ENCODE assay signal across 9 mouse cellular contexts in the genomic region with DNA sequence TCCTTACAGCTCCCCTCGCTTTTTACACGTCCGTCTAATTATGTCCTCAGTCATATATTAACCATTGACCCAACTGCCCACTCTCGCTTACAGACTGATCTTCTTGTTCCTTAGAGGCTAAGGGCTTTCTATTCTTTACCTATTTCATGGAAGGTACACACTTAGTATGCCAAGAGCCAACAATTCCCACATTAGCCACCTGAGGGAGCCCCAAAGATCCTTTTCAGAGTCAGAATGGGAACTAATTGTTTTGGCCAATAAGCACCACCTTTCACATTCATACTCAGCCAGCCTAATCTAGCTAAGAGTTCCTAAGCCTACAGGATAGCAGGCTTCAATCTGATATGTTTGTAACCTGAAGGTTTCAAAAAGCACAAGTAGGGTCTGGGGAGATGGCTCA. TPM values are rescaled to one million over a fixed set of nuclear protein-coding genes. Genes with fewer than 3 reads are reported as not detected.
DNase-seq lines count a peak whose midpoint lies in the region; ATAC-seq and TF ChIP-seq lines count a peak whose summit lies in the region.
"Had no signal": no experiment of that assay in that cellular context is flagged by ENCODE, and none has a peak within 500 bp of the region (broad histone marks: within the 10 kb centered on the region; RNA-seq: fewer than 3 reads in every experiment).

No protein-coding gene starts in this region.

- H3K27me3 ChIP-seq in heart, postnatal 0 days (ENCODE audit: control insufficient read depth, insufficient read depth, low read length) = no peaks in the 10 kb centered on the region
- H3K27me3 ChIP-seq in heart, embryonic 12.5 days (replicated peaks) = no peaks in the 10 kb centered on the region
- no peaks in the 10 kb centered on the region for H3K27me3 ChIP-seq in hindbrain, embryonic 10.5 days (ENCODE audit: insufficient read depth, poor library complexity, severe bottlenecking)
- H3K27me3 ChIP-seq: lung, embryonic 15.5 days had no signal

- H3K9ac ChIP-seq in heart, postnatal 0 days (replicated peaks; ENCODE audit: low read depth, low read length) = no peak overlapping the region
- no peak overlapping the region for H3K9ac ChIP-seq in heart, embryonic 12.5 days
- H3K9ac ChIP-seq: lung, embryonic 15.5 days had no signal

- 69% methylated on average over 4 of the region's 4 CpGs for WGBS in heart, postnatal 0 days
- WGBS in heart, embryonic 12.5 days = 82% methylated on average over 4 of the region's 4 CpGs
- 81% methylated on average over 4 of the region's 4 CpGs for WGBS in hindbrain, embryonic 10.5 days

- H3K4me1 ChIP-seq in heart, postnatal 0 days (ENCODE audit: control insufficient read depth, insufficient read depth) = no peaks in the 10 kb centered on the region
- H3K4me1 ChIP-seq in heart, embryonic 12.5 days (replicated peaks) = no peaks in the 10 kb centered on the region
- H3K4me1 ChIP-seq in hindbrain, embryonic 10.5 days (replicated peaks) = no peaks in the 10 kb centered on the region
- H3K4me1 ChIP-seq: lung, embryonic 15.5 days had no signal

- H3K4me2 ChIP-seq in heart, postnatal 0 days (ENCODE audit: low read depth, low read length) = no peak overlapping the region
- H3K4me2 ChIP-seq in heart, embryonic 12.5 days = no peak overlapping the region
- H3K4me2 ChIP-seq: lung, embryonic 15.5 days had no signal

- H3K36me3 ChIP-seq in heart, postnatal 0 days (replicated peaks; ENCODE audit: control insufficient read depth, insufficient read depth, low read length) = no peaks in the 10 kb centered on the region
- H3K36me3 ChIP-seq in heart, embryonic 12.5 days = peaks cover 10% of the 10 kb centered on the region; the same call in 1 of the 2 replicates
- H3K36me3 ChIP-seq in hindbrain, embryonic 10.5 days = peaks cover 71% of the 10 kb centered on the region
- H3K36me3 ChIP-seq: lung, embryonic 15.5 days had no signal

- no peak for DNase-seq in heart, postnatal 0 days (ENCODE audit: low spot score)
- peak; percentile 40 for DNase-seq in testis, postnatal 10 days (ENCODE audit: low spot score)
- DNase-seq in testis, postnatal 14 days (ENCODE audit: low spot score) = no peak
- peak; percentile 18 for DNase-seq in right cerebral cortex, postnatal 14 days
- no peak for DNase-seq in hindbrain, embryonic 10.5 days (ENCODE audit: low spot score)
- DNase-seq in MN1 (ENCODE audit: low spot score) = no peak

- H3K4me3 ChIP-seq in heart, postnatal 0 days (ENCODE audit: low read depth, low read length) = no peak overlapping the region
- no peak overlapping the region for H3K4me3 ChIP-seq in heart, embryonic 12.5 days
- H3K4me3 ChIP-seq in hindbrain, embryonic 10.5 days = no peak overlapping the region
- H3K4me3 ChIP-seq: lung, embryonic 15.5 days had no signal

- peak; percentile 23 for TF ChIP-seq CTCF in heart, postnatal 0 days (IDR thresholded peaks at IDR 0.05; ENCODE audit: low read depth)

- H3K9me3 ChIP-seq in heart, postnatal 0 days (replicated peaks; ENCODE audit: control insufficient read depth, low read length) = no peaks in the 10 kb centered on the region
- no peaks in the 10 kb centered on the region for H3K9me3 ChIP-seq in heart, embryonic 12.5 days (replicated peaks)
- no peaks in the 10 kb centered on the region for H3K9me3 ChIP-seq in hindbrain, embryonic 10.5 days
- H3K9me3 ChIP-seq: lung, embryonic 15.5 days had no signal

- no peak for ATAC-seq in heart, postnatal 0 days (ENCODE audit: insufficient read depth, low read depth)
- no peak for ATAC-seq in heart, embryonic 12.5 days (ENCODE audit: insufficient number of reproducible peaks, low FRiP score)
- ATAC-seq in common myeloid progenitor, adult 5-6 weeks (replicated peaks; ENCODE audit: low read depth, poor library complexity, severe bottlenecking) = 0 out of 2 replicates have a peak, but pooled peaks have one; percentile 58

- no peak for TF ChIP-seq EP300 in heart, postnatal 0 days (IDR thresholded peaks at IDR 0.05; ENCODE audit: low read depth)

- H3K27ac ChIP-seq in heart, postnatal 0 days (ENCODE audit: low read depth) = no peak overlapping the region
- no peak overlapping the region for H3K27ac ChIP-seq in heart, embryonic 12.5 days (ENCODE audit: poor library complexity, severe bottlenecking)
- H3K27ac ChIP-seq in hindbrain, embryonic 10.5 days = no peak overlapping the region
- H3K27ac ChIP-seq: lung, embryonic 15.5 days had no signal

RNA-seq across cellular contexts. Expression of gene Zfp185, which starts 26.7 kb away (rescaled TPM):
- 0.46 and 0.61 TPM in 2 replicates for total RNA-seq in heart, postnatal 0 days (2014; rRNA removed; ENCODE audit: low replicate concordance)
- polyA plus RNA-seq in heart, postnatal 0 days (2015; fragmentation: Nextera tagmentation; extraction: Ambion mirVana) = 1.5 TPM in 2 replicates
- 5.7 TPM in 2 replicates for polyA plus RNA-seq in heart, embryonic 12.5 days (2016; fragmentation: Nextera tagmentation; extraction: Ambion mirVana)
- 0.34 TPM in 1 of 2 replicates, not detected in the other for total RNA-seq in common myeloid progenitor, adult 5-6 weeks (2017)
- 3.7 and 5.1 TPM in 2 replicates for polyA plus RNA-seq in hindbrain, embryonic 10.5 days (2016; fragmentation: Nextera tagmentation; extraction: Ambion mirVana)

RNA-seq across cellular contexts. Expression of gene Nsdhl, which starts 42.1 kb away (rescaled TPM):
- 5.6 and 12.6 TPM in 2 replicates for total RNA-seq in heart, postnatal 0 days (2014; rRNA removed; ENCODE audit: low replicate concordance)
- 11.8 and 12.7 TPM in 2 replicates for polyA plus RNA-seq in heart, postnatal 0 days (2015; fragmentation: Nextera tagmentation; extraction: Ambion mirVana)
- 15.9 TPM in 2 replicates for polyA plus RNA-seq in heart, embryonic 12.5 days (2016; fragmentation: Nextera tagmentation; extraction: Ambion mirVana)
- total RNA-seq in common myeloid progenitor, adult 5-6 weeks (2017) = 13.9 and 14.2 TPM in 2 replicates
- 37.4 and 42.9 TPM in 2 replicates for polyA plus RNA-seq in hindbrain, embryonic 10.5 days (2016; fragmentation: Nextera tagmentation; extraction: Ambion mirVana)

RNA-seq across cellular contexts. Expression of gene Cetn2, which starts 42.2 kb away (rescaled TPM):
- 16.8 and 24.7 TPM in 2 replicates for total RNA-seq in heart, postnatal 0 days (2014; rRNA removed; ENCODE audit: low replicate concordance)
- polyA plus RNA-seq in heart, postnatal 0 days (2015; fragmentation: Nextera tagmentation; extraction: Ambion mirVana) = 62.0 and 62.5 TPM in 2 replicates
- polyA plus RNA-seq in heart, embryonic 12.5 days (2016; fragmentation: Nextera tagmentation; extraction: Ambion mirVana) = 58.4 and 62.8 TPM in 2 replicates
- total RNA-seq in common myeloid progenitor, adult 5-6 weeks (2017) = 112 and 130 TPM in 2 replicates
- 91.9 and 104 TPM in 2 replicates for polyA plus RNA-seq in hindbrain, embryonic 10.5 days (2016; fragmentation: Nextera tagmentation; extraction: Ambion mirVana)

Comparison
In these comparisons a context has a peak if more than half of its experiments do, and no peak if none do; other contexts are left out.
1. DNase-seq: peak in testis, postnatal 10 days (single experiment) and right cerebral cortex, postnatal 14 days (single experiment); none in heart, postnatal 0 days (single experiment), testis, postnatal 14 days (single experiment), hindbrain, embryonic 10.5 days (single experiment) and MN1 (single experiment).